Comparison of ENCODE assay signal across 32 mouse cellular contexts in genomic region chr7:19318201-19318600, GRCm38 (mm10). TPM values are rescaled to one million over a fixed set of nuclear protein-coding genes. Genes with fewer than 3 reads are reported as not detected.
"Had no signal": no experiment of that assay in that cellular context is flagged by ENCODE, and none has a peak within 500 bp of the region (broad histone marks: within the 10 kb centered on the region; RNA-seq: fewer than 3 reads in every experiment).

No protein-coding gene starts in this region.

- H3K4me3 ChIP-seq: hindbrain, embryonic 13.5 days; hindbrain, embryonic 15.5 days; kidney, embryonic 15.5 days; left cerebral cortex, adult 2 months; limb, embryonic 10.5 days; limb, embryonic 12.5 days; liver, embryonic 13.5 days; liver, embryonic 15.5 days had no signal

- H3K9me3 ChIP-seq: hindbrain, embryonic 13.5 days; hindbrain, embryonic 15.5 days; kidney, embryonic 15.5 days; limb, embryonic 10.5 days; limb, embryonic 12.5 days; liver, embryonic 13.5 days; liver, embryonic 15.5 days had no signal

- H3K9ac ChIP-seq: hindbrain, embryonic 13.5 days; hindbrain, embryonic 15.5 days; kidney, embryonic 15.5 days; limb, embryonic 12.5 days; liver, embryonic 13.5 days; liver, embryonic 15.5 days; liver, postnatal 0 days had no signal

- ATAC-seq: hindbrain, postnatal 0 days; intestine, embryonic 16.5 days; liver, postnatal 0 days had no signal

- H3K4me2 ChIP-seq: heart, embryonic 11.5 days; hindbrain, embryonic 13.5 days; hindbrain, embryonic 15.5 days; kidney, embryonic 15.5 days; limb, embryonic 12.5 days; liver, embryonic 11.5 days; liver, embryonic 13.5 days; liver, embryonic 15.5 days had no signal

- H3K36me3 ChIP-seq: hindbrain, embryonic 13.5 days; hindbrain, embryonic 15.5 days; kidney, embryonic 15.5 days; limb, embryonic 10.5 days; limb, embryonic 12.5 days; liver, embryonic 13.5 days; liver, embryonic 15.5 days had no signal

- H3K27ac ChIP-seq: hindbrain, embryonic 13.5 days; hindbrain, embryonic 15.5 days; hindbrain, postnatal 0 days; kidney, embryonic 15.5 days; kidney, postnatal 0 days; left cerebral cortex, adult 2 months; limb, embryonic 10.5 days; limb, embryonic 12.5 days; liver, embryonic 13.5 days; liver, embryonic 15.5 days had no signal

- DNase-seq: gastrocnemius, postnatal 14 days; gastrocnemius, postnatal 36 days; heart, adult 18-20 months; heart, postnatal 10 days; kidney, adult 11 months; kidney, adult 2 months; kidney, adult 9 months; kidney, postnatal 14 days; kidney, postnatal 36 days; liver; liver, embryonic 13.5 days; liver, postnatal 0 days had no signal

RNA-seq across cellular contexts. Expression of gene Fosb, which starts 8.3 kb away (rescaled TPM):
- polyA plus RNA-seq: liver, embryonic 13.5 days had no signal

RNA-seq across cellular contexts. Expression of gene Rtn2, which starts 35.8 kb away (rescaled TPM):
- total RNA-seq: hematopoietic stem cell, adult 5-6 weeks had no signal

RNA-seq across cellular contexts. Expression of gene Ppm1n, which starts 38.3 kb away (rescaled TPM):
- total RNA-seq: gastrocnemius, postnatal 14 days; heart, adult 18-20 months; heart, adult 8-10 months; heart, postnatal 25 days; hematopoietic stem cell, adult 5-6 weeks; layer of hippocampus, adult 18-20 months; layer of hippocampus, postnatal 25 days; left cerebral cortex, adult 2 months; left cerebral cortex, postnatal 36 days had no signal
- polyA plus RNA-seq: gonadal fat pad, adult 2 months; kidney, adult 2 months; limb, embryonic 12.5 days; limb, embryonic 14.5 days; liver, embryonic 11.5 days; liver, embryonic 13.5 days; liver, postnatal 0 days had no signal
